Mouse (Mus musculus): ENCODE measurements around the gene Kmt2e. TPM values are rescaled to one million over a fixed set of nuclear protein-coding genes. Genes with fewer than 3 reads are reported as not detected.

Kmt2e gene
- polyA plus RNA-seq, 1 experiment, result 19.8 TPM

DNA sequence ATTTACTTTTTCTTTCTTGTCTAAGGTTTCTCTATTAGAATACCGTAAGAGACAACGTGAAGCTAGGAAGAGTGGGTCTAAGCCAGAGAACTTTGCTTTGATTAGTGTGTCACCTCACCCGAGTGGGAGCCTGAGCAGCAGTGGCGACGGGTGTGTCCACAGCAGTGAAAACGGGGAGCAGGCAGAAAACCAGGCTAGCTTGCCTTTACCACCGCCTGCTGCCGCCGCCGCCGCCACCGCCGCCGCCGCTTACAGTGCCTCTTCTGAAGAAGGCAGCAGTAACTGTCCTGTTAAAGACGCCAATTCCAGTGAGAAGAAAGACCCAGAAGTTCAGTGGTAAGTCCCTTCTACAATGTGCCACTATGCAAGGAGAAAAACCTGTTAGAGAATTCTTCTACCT lies 65.0 kb downstream of the Kmt2e start:
- no peak for DNase-seq
- H3K27me3 ChIP-seq (replicated peaks; ENCODE audit: control insufficient read depth, insufficient read depth, low read length), result no peaks in the 10 kb centered on the region
- 88% methylated on average over 16 of the region's 16 CpGs for WGBS
- no peak overlapping the region for H3K27ac ChIP-seq (ENCODE audit: insufficient read depth, low read depth, low read length)
- no peaks in the 10 kb centered on the region for H3K4me1 ChIP-seq (ENCODE audit: control insufficient read depth, insufficient read depth, low read length)
- TF ChIP-seq CTCF (conservative IDR thresholded peaks at IDR 0.05; ENCODE audit: insufficient read depth, insufficient read length, low read depth, low read length) (no peak), POLR2A (IDR thresholded peaks at IDR 0.05; ENCODE audit: low read depth, low read length) (no peak)
- no peak overlapping the region for H3K4me3 ChIP-seq (ENCODE audit: insufficient read depth, low read depth, low read length)
- peaks cover 34% of the 10 kb centered on the region for H3K36me3 ChIP-seq (ENCODE audit: control insufficient read depth, insufficient read depth, low read length)

DNA sequence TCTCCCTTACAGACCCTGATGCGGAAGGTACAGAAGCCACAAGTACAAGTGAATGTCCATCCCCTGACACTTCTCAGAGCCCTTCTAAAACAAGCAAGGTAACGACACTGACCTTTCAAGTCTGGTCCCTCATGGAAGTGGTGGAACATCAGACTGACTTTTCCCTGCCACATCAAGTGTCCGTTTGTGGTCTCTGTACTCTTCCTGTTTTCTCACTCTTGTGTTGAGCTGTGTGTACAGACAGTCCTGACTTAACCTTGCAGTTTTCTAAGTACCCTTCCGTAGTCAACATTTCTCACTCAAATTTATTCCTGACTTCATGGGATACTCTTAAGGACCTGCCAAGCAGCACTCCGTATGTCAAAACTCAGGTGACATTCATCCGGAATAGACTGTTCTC lies 66.5 kb downstream of the Kmt2e start:
- no peak for DNase-seq
- no peaks in the 10 kb centered on the region for H3K27me3 ChIP-seq (replicated peaks; ENCODE audit: control insufficient read depth, insufficient read depth, low read length)
- H3K27ac ChIP-seq (ENCODE audit: insufficient read depth, low read depth, low read length), result no peak overlapping the region
- TF ChIP-seq CTCF (conservative IDR thresholded peaks at IDR 0.05; ENCODE audit: insufficient read depth, insufficient read length, low read depth, low read length) (no peak), POLR2A (IDR thresholded peaks at IDR 0.05; ENCODE audit: low read depth, low read length) (no peak)
- H3K4me3 ChIP-seq (ENCODE audit: insufficient read depth, low read depth, low read length), result no peak overlapping the region
- WGBS, result 86% methylated on average over 6 of the region's 6 CpGs
- H3K4me1 ChIP-seq (ENCODE audit: control insufficient read depth, insufficient read depth, low read length), result no peaks in the 10 kb centered on the region
- peaks cover 29% of the 10 kb centered on the region for H3K36me3 ChIP-seq (ENCODE audit: control insufficient read depth, insufficient read depth, low read length)

DNA sequence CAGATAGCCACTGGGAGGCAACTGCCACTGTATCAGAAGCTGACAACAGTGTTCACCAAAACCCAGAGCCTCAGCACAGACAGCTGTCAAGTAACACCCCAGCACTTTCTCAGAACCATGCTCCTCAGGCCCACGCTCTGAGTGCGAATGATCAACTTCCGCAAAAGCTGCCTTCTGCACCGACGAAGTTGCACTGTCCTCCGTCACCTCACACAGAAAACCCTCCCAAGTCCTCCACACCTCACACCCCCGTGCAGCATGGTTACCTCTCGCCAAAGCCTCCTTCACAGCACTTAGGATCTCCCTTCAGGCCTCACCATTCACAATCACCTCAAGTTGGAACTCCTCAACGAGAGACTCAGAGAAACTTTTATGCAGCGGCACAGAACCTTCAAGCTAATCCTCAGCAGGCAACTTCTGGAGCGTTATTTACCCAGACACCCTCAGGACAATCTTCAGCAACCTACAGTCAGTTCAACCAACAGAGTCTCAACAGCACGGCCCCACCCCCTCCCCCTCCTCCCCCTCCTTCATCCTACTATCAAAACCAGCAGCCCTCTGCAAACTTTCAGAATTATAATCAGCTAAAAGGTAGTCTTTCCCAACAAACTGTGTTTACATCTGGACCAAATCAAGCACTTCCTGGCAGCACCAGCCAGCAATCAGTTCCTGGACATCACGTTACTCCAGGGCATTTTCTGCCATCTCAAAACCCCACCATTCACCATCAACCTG lies 67.5 kb downstream of the Kmt2e start:
- no peak for DNase-seq
- no peak for TF ChIP-seq POLR2A (IDR thresholded peaks at IDR 0.05; ENCODE audit: low read depth, low read length)
- no peaks in the 10 kb centered on the region for H3K27me3 ChIP-seq (replicated peaks; ENCODE audit: control insufficient read depth, insufficient read depth, low read length)
- H3K4me3 ChIP-seq (ENCODE audit: insufficient read depth, low read depth, low read length), result no peak overlapping the region
- H3K27ac ChIP-seq (ENCODE audit: insufficient read depth, low read depth, low read length), result no peak overlapping the region
- no peaks in the 10 kb centered on the region for H3K4me1 ChIP-seq (ENCODE audit: control insufficient read depth, insufficient read depth, low read length)
- H3K36me3 ChIP-seq (ENCODE audit: control insufficient read depth, insufficient read depth, low read length), result peaks cover 25% of the 10 kb centered on the region
- WGBS, result 78% methylated on average over 13 of the region's 13 CpGs

DNA sequence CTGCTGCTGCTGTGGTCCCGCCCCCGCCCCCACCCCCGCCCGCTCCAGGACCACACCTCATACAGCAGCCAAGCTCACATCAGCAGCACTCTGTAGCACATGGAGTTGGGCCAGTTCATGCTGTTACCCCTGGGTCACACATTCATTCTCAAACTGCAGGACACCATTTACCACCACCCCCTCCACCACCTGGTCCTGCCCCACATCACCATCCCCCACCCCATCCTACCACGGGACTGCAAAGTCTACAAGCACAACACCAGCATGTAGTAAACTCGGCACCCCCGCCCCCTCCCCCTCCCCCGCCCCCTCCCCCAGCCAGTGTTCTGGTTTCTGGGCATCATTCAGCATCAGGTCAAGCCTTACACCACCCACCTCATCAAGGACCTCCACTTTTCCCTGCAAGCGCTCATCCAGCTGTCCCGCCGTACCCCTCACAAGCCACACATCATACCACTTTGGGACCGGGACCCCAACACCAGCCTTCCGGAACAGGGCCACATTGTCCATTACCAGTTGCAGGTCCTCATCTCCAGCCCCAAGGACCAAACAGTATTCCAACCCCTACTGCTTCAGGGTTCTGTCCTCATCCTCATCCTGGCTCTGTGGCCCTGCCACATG lies 68.2 kb downstream of the Kmt2e start:
- no peak overlapping the region for H3K27ac ChIP-seq (ENCODE audit: insufficient read depth, low read depth, low read length)
- H3K27me3 ChIP-seq (replicated peaks; ENCODE audit: control insufficient read depth, insufficient read depth, low read length), result no peaks in the 10 kb centered on the region
- H3K36me3 ChIP-seq (ENCODE audit: control insufficient read depth, insufficient read depth, low read length), result peaks cover 21% of the 10 kb centered on the region
- no peak overlapping the region for H3K4me3 ChIP-seq (ENCODE audit: insufficient read depth, low read depth, low read length)
- no peak for TF ChIP-seq CTCF (conservative IDR thresholded peaks at IDR 0.05; ENCODE audit: insufficient read depth, insufficient read length, low read depth, low read length)
- no peak for TF ChIP-seq POLR2A (IDR thresholded peaks at IDR 0.05; ENCODE audit: low read depth, low read length)
- H3K4me1 ChIP-seq (ENCODE audit: control insufficient read depth, insufficient read depth, low read length), result no peaks in the 10 kb centered on the region
- DNase-seq, result no peak
- WGBS, result 78% methylated on average over 13 of the region's 13 CpGs

DNA sequence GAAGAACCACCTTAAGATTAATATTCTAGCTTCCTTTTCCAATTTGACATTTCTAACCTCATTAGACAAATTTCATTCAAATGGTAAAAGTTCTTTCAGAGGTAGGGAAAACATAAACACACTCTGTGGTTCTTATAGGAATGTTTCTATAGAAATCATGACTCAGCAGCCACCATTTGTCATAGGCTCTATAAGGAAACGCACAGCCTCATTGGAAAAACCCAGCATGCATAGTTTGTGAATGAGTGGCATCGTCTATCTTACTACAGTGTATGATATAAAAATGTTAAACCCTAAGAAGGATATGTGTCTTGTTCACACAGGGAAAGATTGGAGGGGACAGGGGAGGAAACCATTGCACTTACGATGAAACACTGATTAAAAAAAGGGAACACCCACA lies 71.3 kb downstream of the Kmt2e start:
- DNase-seq, result no peak
- TF ChIP-seq CTCF (conservative IDR thresholded peaks at IDR 0.05; ENCODE audit: insufficient read depth, insufficient read length, low read depth, low read length), result no peak
- no peak for TF ChIP-seq POLR2A (IDR thresholded peaks at IDR 0.05; ENCODE audit: low read depth, low read length)
- Histone ChIP-seq H3K4me1 (ENCODE audit: control insufficient read depth, insufficient read depth, low read length) (no peaks in the 10 kb centered on the region), H3K27ac (ENCODE audit: insufficient read depth, low read depth, low read length) (no peak overlapping the region), H3K4me3 (ENCODE audit: insufficient read depth, low read depth, low read length) (no peak overlapping the region), H3K36me3 (ENCODE audit: control insufficient read depth, insufficient read depth, low read length) (peaks cover 9% of the 10 kb centered on the region), H3K27me3 (replicated peaks; ENCODE audit: control insufficient read depth, insufficient read depth, low read length) (no peaks in the 10 kb centered on the region)
- WGBS, result 93% methylated on average over 3 of the region's 3 CpGs

DNA sequence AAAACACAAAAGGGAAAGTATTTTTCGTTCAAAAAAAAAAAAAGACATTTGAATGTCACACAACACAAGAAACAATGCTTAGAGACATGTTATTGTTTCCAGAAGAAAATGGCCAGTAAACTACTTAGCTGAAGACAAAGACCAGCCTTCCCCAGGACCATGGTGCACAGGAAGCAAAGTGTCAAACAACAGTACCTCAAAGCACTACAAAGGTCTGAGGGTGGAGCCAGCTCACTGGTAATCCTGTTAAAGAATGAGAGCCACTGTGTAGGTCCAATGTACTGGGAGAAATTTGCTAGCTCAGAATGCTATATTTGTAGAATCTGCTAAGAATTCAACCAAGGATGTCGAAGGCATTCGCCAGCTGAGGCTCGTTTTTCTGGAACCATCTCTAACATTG lies 73.0 kb downstream of the Kmt2e start:
- H3K27ac ChIP-seq (ENCODE audit: insufficient read depth, low read depth, low read length), result no peak overlapping the region
- H3K4me3 ChIP-seq (ENCODE audit: insufficient read depth, low read depth, low read length), result no peak overlapping the region
- no peak for DNase-seq
- no peak for TF ChIP-seq CTCF (conservative IDR thresholded peaks at IDR 0.05; ENCODE audit: insufficient read depth, insufficient read length, low read depth, low read length)
- TF ChIP-seq POLR2A (IDR thresholded peaks at IDR 0.05; ENCODE audit: low read depth, low read length), result no peak
- WGBS, result 84% methylated on average over 4 of the region's 4 CpGs
- H3K36me3 ChIP-seq (ENCODE audit: control insufficient read depth, insufficient read depth, low read length), result peaks cover 2% of the 10 kb centered on the region; the same call in 1 of the 2 replicates
- no peaks in the 10 kb centered on the region for H3K4me1 ChIP-seq (ENCODE audit: control insufficient read depth, insufficient read depth, low read length)
- no peaks in the 10 kb centered on the region for H3K27me3 ChIP-seq (replicated peaks; ENCODE audit: control insufficient read depth, insufficient read depth, low read length)

DNA sequence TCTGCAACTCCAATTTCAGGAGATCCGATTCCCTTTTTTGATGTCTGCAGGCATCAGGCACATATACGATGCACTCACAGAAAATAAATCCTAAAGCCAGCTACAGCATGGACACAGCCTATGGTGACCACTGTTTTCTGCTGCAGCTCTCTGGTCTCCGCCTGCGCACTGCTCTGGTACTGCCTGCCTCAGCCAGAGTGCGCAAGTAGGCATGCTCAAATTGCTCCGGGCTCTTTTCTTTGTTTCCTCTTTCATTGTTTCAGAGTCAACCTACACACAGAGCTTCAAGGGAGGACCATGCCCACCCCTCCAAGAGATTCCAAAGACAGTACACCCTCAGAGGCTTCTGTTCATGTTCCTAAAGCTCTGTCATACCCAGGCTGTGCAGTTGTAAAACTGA lies 74.4 kb downstream of the Kmt2e start:
- Histone ChIP-seq H3K4me3 (ENCODE audit: insufficient read depth, low read depth, low read length) (no peak overlapping the region), H3K27ac (ENCODE audit: insufficient read depth, low read depth, low read length) (no peak overlapping the region), H3K27me3 (replicated peaks; ENCODE audit: control insufficient read depth, insufficient read depth, low read length) (no peaks in the 10 kb centered on the region), H3K36me3 (ENCODE audit: control insufficient read depth, insufficient read depth, low read length) (no peaks in the 10 kb centered on the region; the same call in 1 of the 2 replicates), H3K4me1 (ENCODE audit: control insufficient read depth, insufficient read depth, low read length) (no peaks in the 10 kb centered on the region)
- TF ChIP-seq CTCF (conservative IDR thresholded peaks at IDR 0.05; ENCODE audit: insufficient read depth, insufficient read length, low read depth, low read length) (no peak), POLR2A (IDR thresholded peaks at IDR 0.05; ENCODE audit: low read depth, low read length) (no peak)
- DNase-seq, result no peak
- 91% methylated on average over 6 of the region's 6 CpGs for WGBS
